Mouse (Mus musculus) forebrain, embryonic 12.5 days (tissue): Measurements from ENCODE around the gene Bend5. TPM values are rescaled to one million over a fixed set of nuclear protein-coding genes. Genes with fewer than 3 reads are reported as not detected.
A peak's percentile ranks its signal among the peaks of the same experiment; 100 is the strongest.

Experiments
- ATAC-seq: fragments of 200-750 bp; cut with Nextera tagmentation; 2 replicates; pipeline ENCODE4 v1.8.0; 2017; ENCODE audit warnings: moderate TSS enrichment; ENCODE audit not compliant: low FRiP score
- H3K27ac ChIP-seq: fragments of 300-500 bp; sonication (generic); 2 replicates; pipeline ENCODE4 v1.5.1; 2016; ENCODE audit warnings: mild to moderate bottlenecking
- H3K27me3 ChIP-seq: fragments of 300-500 bp; sonication (generic); 2 replicates; pipeline ENCODE4 v1.6.1; 2016; ENCODE audit warnings: mild to moderate bottlenecking
- H3K36me3 ChIP-seq: fragments of 300-500 bp; sonication (generic); replicated peaks from 2 replicates; pipeline ENCODE4 v1.6.1; 2016; ENCODE audit warnings: mild to moderate bottlenecking
- H3K4me1 ChIP-seq: fragments of 300-500 bp; sonication (generic); 2 replicates; pipeline ENCODE4 v1.6.1; 2016
- H3K4me2 ChIP-seq: fragments of 300-500 bp; sonication (generic); 2 replicates; pipeline ENCODE4 v1.6.1; 2016; ENCODE audit warnings: mild to moderate bottlenecking, moderate library complexity
- H3K4me3 ChIP-seq: fragments of 300-500 bp; sonication (generic); replicated peaks from 2 replicates; pipeline ENCODE4 v1.5.1; 2016; ENCODE audit warnings: mild to moderate bottlenecking
- H3K9ac ChIP-seq: fragments of 300-500 bp; sonication (generic); 2 replicates; pipeline ENCODE4 v1.6.1; 2016; ENCODE audit warnings: mild to moderate bottlenecking
- H3K9me3 ChIP-seq: fragments of 300-500 bp; sonication (generic); 2 replicates; pipeline ENCODE4 v1.6.1; 2016
- WGBS: fragments of 180-500 bp; shearing (Covaris S2); methylation state at CpG from one replicate; pipeline ENCODE4 v1.1.7; 2016; 5-methylcytosine and 5-hydroxymethylcytosine counted together
- polyA plus RNA-seq: library from polyadenylated mRNA; unstranded; fragments of >200 nt; fragmentation: Nextera tagmentation; extraction: Ambion mirVana; gene quantifications from 2 replicates; pipeline ENCODE4 v1.2.1, GENCODE M21; 2016

The Bend5 gene
- 44.4 and 46.5 TPM in 2 replicates for polyA plus RNA-seq

DNA sequence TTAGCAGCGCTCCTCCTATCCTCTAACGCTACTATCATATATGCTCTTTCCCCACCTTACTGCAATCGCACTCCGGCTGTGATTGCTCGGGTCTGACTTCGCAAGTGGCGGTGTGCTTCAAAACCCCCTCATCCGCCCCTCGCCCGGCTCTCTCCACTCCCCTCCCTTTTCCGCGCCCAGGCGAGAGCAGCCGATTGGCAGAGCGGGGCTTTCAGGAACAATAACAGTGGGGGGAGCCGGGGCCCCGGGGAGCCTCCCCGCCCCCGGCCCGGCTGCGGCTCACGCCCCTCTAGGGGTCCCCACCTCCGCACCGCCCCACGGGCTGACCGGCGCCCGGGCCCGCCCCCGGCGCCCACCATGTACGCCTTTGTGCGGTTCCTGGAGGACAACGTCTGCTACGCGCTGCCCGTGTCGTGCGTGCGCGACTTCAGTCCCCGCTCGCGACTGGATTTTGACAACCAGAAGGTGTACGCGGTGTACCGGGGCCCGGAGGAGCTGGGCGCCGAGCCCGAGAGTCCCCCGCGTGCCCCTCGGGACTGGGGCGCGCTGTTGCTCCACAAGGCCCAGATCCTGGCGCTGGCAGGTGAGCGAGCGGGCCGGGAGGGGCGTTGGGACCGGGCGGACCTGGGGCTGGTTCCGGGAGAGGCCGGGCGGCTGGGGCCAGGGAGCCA, at the start of gene Bend5:
Gene Bend5 (plus strand): TSS at position 189 of the 671 bp plus-strand sequence.
- H3K9ac ChIP-seq, result peak within 1 kb of the TSS; percentile 91
- peaks cover 13% of the 10 kb centered on the region; the same call in 1 of the 2 replicates for H3K36me3 ChIP-seq
- ATAC-seq, result peak; percentile 97
- no peaks in the 10 kb centered on the region for H3K27me3 ChIP-seq
- H3K9me3 ChIP-seq, result no peaks in the 10 kb centered on the region
- peak within 1 kb of the TSS; percentile 85 for H3K4me3 ChIP-seq
- H3K4me2 ChIP-seq, result peak within 1 kb of the TSS; percentile 66
- under 1% methylated on average over 62 of the region's 66 CpGs for WGBS
- H3K27ac ChIP-seq, result peak within 1 kb of the TSS; percentile 84
- H3K4me1 ChIP-seq, result peaks cover 28% of the 10 kb centered on the region

DNA sequence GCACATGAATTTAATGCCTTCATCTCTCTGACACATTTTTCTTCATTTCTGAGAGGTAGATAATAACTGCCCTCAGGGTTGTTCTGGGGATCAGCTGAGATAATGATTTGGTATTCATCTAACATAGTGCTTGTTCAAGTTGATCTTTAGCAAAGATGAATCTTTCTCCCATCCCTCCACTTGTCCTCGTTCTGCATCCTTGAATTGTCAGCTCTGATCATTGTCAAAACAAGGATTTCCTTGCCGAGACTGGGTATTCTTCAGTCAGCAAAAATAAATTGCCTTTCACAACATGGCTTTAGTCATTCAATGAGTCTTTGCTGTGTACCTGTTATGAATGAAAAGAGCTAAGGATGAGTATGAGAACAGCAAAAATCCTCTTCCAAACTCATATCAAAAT, 47.0 kb upstream of the Bend5 start:
- no peak overlapping the region for H3K4me3 ChIP-seq
- H3K27me3 ChIP-seq, result no peaks in the 10 kb centered on the region
- 69% methylated on average over 2 of the region's 2 CpGs for WGBS
- no peak overlapping the region for H3K27ac ChIP-seq
- no peak overlapping the region for H3K4me2 ChIP-seq
- H3K4me1 ChIP-seq, result no peaks in the 10 kb centered on the region
- no peaks in the 10 kb centered on the region for H3K9me3 ChIP-seq
- no peak for ATAC-seq
- no peaks in the 10 kb centered on the region for H3K36me3 ChIP-seq
- H3K9ac ChIP-seq, result no peak overlapping the region

DNA sequence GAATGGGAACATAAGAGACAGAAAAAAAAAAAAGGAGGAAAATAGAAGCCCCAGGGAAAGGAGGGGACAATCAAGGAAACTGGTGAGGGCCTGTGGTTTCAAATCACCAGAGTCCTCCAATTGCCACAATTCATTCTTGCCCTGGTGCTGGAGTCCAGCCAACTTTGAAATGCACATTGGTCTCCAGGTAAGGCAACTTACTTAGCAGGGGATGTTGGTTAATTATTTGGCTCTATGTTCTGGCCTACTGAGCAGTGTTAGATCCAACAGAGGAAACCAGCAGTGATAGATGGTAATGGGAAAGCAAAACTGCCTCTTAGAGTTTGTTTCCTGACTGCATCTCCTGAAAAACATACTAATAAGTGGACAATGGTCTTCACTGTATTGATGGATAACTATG, 37.6 kb upstream of the Bend5 start:
- Histone ChIP-seq H3K27me3 (no peaks in the 10 kb centered on the region), H3K4me1 (no peaks in the 10 kb centered on the region), H3K36me3 (no peaks in the 10 kb centered on the region), H3K4me3 (no peak overlapping the region), H3K9ac (no peak overlapping the region), H3K4me2 (no peak overlapping the region), H3K27ac (no peak overlapping the region), H3K9me3 (no peaks in the 10 kb centered on the region)
- no peak for ATAC-seq

DNA sequence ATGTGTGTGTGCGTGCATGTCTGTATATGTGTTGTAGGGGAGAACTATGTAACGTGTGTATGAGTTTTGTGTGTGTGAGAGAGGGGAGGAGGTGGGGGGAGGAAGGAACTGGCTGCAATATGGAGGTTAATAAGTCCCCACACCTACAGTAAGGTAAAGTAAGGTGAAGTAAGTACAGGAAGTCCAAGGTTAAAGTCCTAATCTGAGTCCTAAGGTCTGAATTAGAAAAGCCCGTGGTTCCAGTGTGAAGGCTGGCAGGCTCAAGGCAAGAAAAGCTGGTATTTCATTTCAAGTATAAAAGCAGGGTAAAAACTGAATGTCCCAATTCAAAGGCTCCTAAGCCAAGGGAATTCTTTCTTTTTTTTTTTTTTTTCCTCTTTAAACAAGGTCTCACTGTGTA, 36.7 kb upstream of the Bend5 start:
- 92% methylated on average over 3 of the region's 3 CpGs for WGBS
- Histone ChIP-seq H3K9me3 (no peaks in the 10 kb centered on the region), H3K27ac (no peak overlapping the region), H3K9ac (no peak overlapping the region), H3K4me2 (no peak overlapping the region), H3K4me3 (no peak overlapping the region), H3K4me1 (no peaks in the 10 kb centered on the region), H3K27me3 (no peaks in the 10 kb centered on the region), H3K36me3 (no peaks in the 10 kb centered on the region)
- ATAC-seq, result no peak

DNA sequence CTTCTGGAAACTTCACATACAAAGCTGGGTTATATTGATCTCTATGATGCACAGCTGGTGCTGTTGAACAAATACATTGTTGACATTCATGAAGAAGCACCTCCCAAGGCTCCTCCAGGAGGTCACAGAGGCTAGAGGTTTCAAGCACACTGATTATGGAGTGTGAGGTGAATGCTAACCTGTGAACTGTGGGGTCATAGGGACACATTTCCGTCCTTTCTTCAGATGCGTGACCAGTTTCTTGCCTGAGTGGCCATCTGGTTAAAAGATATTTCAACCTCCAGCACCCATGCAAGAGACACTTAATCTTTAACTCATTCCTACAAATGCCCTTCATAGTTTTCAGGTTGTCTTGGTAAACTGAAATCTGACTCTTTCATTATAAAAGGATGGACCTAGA, 31.7 kb upstream of the Bend5 start:
- WGBS, result 94% methylated on average over 2 of the region's 2 CpGs

DNA sequence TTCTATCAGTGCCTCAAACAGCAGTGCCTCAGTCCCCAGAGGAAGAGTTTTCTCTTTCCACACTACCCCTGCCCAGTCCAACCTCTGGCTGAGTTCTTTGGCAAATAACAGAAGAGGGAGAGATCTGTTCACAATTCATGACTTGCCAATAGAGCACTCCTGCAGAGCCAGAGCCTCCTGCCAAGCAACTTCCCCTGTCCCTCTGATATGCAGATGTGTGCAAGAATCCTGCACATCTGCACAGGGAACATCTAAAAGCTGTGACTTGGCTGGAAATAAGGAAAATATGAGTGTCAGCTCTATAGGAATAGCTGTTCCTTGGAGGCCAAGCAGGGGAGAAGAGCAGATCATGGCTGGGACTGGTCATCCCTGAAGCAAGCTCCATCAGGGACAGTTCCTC, 24.1 kb upstream of the Bend5 start:
- ATAC-seq, result no peak
- Histone ChIP-seq H3K4me2 (no peak overlapping the region), H3K36me3 (no peaks in the 10 kb centered on the region)

More for the DNA sequence above, 31.7 kb upstream of the Bend5 start:
- no peak overlapping the region for H3K27ac ChIP-seq
- H3K4me1 ChIP-seq, result no peaks in the 10 kb centered on the region
- no peak for ATAC-seq
- H3K4me2 ChIP-seq, result no peak overlapping the region
- no peak overlapping the region for H3K9ac ChIP-seq
- no peak overlapping the region for H3K4me3 ChIP-seq
- no peaks in the 10 kb centered on the region for H3K9me3 ChIP-seq
- no peaks in the 10 kb centered on the region for H3K27me3 ChIP-seq
- no peaks in the 10 kb centered on the region for H3K36me3 ChIP-seq

DNA sequence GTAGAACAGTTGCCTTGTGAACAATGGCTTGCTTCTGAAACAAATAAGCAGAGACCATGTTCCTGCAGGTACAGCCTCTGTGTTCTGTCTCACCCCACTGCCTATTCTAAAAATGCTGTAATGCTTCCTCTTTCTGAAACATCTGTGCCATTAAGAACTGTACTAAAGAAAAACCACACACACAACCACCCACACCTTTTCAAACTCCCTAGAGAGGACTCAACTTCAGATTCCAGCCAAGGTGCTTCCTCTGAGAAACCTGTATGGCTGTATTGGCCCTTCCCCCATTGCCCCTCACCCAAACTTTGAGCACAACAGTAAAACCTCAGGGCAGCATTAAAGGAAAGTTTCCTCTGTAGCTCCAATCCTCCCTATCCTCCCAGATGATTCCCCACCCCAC, 15.0 kb upstream of the Bend5 start:
- ATAC-seq, result no peak
- H3K27me3 ChIP-seq, result no peaks in the 10 kb centered on the region
- H3K36me3 ChIP-seq, result no peaks in the 10 kb centered on the region
- no peak overlapping the region for H3K27ac ChIP-seq
- no peak overlapping the region for H3K4me3 ChIP-seq
- no peaks in the 10 kb centered on the region for H3K9me3 ChIP-seq
- H3K4me1 ChIP-seq, result no peaks in the 10 kb centered on the region
- H3K4me2 ChIP-seq, result no peak overlapping the region
- H3K9ac ChIP-seq, result no peak overlapping the region

More for the DNA sequence above, 24.1 kb upstream of the Bend5 start:
- Histone ChIP-seq H3K27me3 (no peaks in the 10 kb centered on the region), H3K4me1 (no peaks in the 10 kb centered on the region), H3K4me3 (no peak overlapping the region), H3K9ac (no peak overlapping the region), H3K9me3 (no peaks in the 10 kb centered on the region), H3K27ac (no peak overlapping the region)

DNA sequence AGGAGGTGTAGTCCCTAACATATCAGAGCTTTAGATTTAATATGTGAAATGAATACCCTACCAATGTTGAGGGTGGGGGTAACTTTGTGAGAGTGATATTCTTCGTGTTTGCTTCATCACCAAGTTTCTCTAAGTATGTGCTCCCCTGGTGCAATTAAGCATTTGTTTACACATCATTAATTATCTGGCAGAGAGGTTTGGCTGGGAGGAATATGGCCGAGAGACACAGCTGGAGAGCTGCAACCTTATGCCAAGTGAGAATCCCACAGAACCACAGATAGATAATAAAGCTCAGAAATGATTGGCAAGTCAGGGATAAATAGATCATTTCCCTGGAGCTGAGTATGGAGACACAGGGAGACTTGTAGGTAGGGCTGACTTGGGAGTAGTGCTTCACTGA, 14.1 kb upstream of the Bend5 start:
- no peaks in the 10 kb centered on the region for H3K9me3 ChIP-seq
- WGBS, result 55% methylated on average over 2 of the region's 2 CpGs
- no peak overlapping the region for H3K4me2 ChIP-seq
- no peaks in the 10 kb centered on the region for H3K27me3 ChIP-seq
- H3K4me1 ChIP-seq, result no peaks in the 10 kb centered on the region
- H3K9ac ChIP-seq, result no peak overlapping the region
- no peaks in the 10 kb centered on the region for H3K36me3 ChIP-seq
- no peak for ATAC-seq
- no peak overlapping the region for H3K4me3 ChIP-seq
- H3K27ac ChIP-seq, result no peak overlapping the region

DNA sequence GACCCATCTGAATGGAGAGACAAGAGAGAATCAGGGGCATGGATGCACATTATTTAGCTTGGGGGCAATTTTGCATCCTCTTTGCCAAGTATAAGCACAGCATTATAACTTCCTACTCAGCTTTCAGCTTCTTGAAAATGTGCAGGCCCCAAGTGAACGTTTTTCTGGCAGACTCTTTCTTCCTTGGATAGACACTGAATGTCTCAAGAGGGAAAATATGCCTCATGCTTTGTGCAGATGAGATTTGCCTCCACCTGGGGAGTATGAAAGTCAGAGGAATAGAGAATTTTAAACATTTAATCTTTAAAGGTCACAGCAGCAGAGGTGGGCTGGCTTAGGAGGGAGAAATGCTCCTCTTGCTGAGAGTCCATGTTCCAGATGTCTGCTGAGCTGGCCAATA, 11.6 kb upstream of the Bend5 start:
- H3K9ac ChIP-seq, result no peak overlapping the region
- H3K4me2 ChIP-seq, result no peak overlapping the region
- 77% methylated on average over 1 of the region's 1 CpGs for WGBS
- ATAC-seq, result no peak
- H3K4me1 ChIP-seq, result no peaks in the 10 kb centered on the region
- H3K27ac ChIP-seq, result no peak overlapping the region
- no peak overlapping the region for H3K4me3 ChIP-seq
- H3K27me3 ChIP-seq, result no peaks in the 10 kb centered on the region
- no peaks in the 10 kb centered on the region for H3K36me3 ChIP-seq
- H3K9me3 ChIP-seq, result no peaks in the 10 kb centered on the region

DNA sequence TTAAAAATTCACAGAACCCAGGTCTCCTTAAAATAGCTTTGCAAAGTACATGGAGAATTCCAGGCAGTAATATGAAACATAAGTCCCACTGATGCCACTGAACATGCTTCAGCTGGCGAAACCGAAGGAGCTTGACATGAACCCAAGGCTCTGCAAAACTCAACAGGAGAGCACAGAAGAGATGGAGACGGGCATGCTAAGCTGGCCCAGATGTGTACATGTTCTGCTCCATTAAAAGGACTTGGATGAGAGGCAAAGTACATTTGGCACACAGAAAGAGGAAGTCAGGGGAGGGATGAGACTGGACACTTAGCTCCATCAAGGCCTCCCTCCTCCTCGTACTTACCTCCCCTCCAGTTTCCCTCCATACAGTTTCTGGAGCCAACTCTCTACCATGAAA, 4.1 kb upstream of the Bend5 start:
- H3K27ac ChIP-seq, result no peak overlapping the region
- no peak for ATAC-seq
- WGBS, result 93% methylated on average over 4 of the region's 4 CpGs

DNA sequence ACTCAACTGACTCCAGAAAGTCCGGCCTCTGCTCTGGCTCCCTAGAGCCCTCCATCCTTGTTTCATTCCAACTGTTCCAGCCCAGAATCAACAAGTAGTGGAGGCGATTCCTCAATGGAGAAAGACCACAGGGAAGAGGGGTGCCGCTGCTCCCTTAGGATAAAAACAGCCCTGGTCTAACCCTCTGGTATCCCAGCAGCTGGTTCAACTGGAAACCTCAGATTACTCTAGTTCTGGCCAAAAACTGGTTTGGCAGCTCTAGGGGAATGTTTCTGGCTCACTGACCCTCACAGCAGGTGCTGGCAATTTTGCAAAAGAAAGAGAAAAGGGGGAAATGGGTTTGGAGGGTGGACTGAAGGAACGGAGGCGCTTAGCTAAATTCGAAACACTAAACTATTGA, 407 bp upstream of the Bend5 start:
- Histone ChIP-seq H3K4me1 (peaks cover 28% of the 10 kb centered on the region), H3K27ac (peak overlapping the region; percentile 19; the same call in 1 of the 2 replicates), H3K9ac (peak overlapping the region; percentile 91), H3K4me3 (peak overlapping the region; percentile 85), H3K9me3 (no peaks in the 10 kb centered on the region), H3K36me3 (peaks cover 10% of the 10 kb centered on the region; the same call in 1 of the 2 replicates), H3K4me2 (peak overlapping the region; percentile 66), H3K27me3 (no peaks in the 10 kb centered on the region)
- WGBS, result 0% methylated on average over 6 of the region's 6 CpGs
- ATAC-seq, result peak; percentile 15

More for the DNA sequence above, 4.1 kb upstream of the Bend5 start:
- H3K9ac ChIP-seq, result no peak overlapping the region
- H3K9me3 ChIP-seq, result no peaks in the 10 kb centered on the region
- H3K36me3 ChIP-seq, result no peaks in the 10 kb centered on the region
- H3K4me3 ChIP-seq, result no peak overlapping the region
- no peaks in the 10 kb centered on the region for H3K27me3 ChIP-seq
- no peak overlapping the region for H3K4me2 ChIP-seq
- H3K4me1 ChIP-seq, result peaks cover 7% of the 10 kb centered on the region

DNA sequence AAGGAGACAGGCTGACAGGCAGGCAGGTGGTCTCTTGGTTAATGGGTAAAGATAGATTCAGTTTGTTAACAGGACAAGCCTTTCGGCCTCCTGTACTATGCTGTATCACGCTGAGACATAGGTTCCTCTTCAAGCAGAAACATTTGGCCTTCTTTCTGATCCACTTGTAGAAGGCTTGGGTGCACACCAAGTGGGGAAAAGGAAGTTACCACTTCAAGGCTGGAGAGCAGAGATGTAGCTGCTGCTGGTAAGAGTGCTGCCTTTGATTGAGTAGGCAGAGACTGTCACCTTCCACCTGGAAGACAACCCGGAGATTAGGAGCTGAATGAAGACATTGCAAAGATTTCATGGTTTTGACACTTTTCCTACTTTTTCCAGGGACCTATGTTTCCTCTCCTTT, 1.3 kb downstream of the Bend5 start:
- H3K27ac ChIP-seq, result no peak overlapping the region
- H3K9ac ChIP-seq, result peak overlapping the region; percentile 91
- peaks cover 13% of the 10 kb centered on the region; the same call in 1 of the 2 replicates for H3K36me3 ChIP-seq
- no peaks in the 10 kb centered on the region for H3K27me3 ChIP-seq
- ATAC-seq, result no peak
- peaks cover 28% of the 10 kb centered on the region for H3K4me1 ChIP-seq
- H3K4me3 ChIP-seq, result peak overlapping the region; percentile 85
- peak overlapping the region; percentile 66 for H3K4me2 ChIP-seq
- 65% methylated on average over 3 of the region's 3 CpGs for WGBS
- no peaks in the 10 kb centered on the region for H3K9me3 ChIP-seq

DNA sequence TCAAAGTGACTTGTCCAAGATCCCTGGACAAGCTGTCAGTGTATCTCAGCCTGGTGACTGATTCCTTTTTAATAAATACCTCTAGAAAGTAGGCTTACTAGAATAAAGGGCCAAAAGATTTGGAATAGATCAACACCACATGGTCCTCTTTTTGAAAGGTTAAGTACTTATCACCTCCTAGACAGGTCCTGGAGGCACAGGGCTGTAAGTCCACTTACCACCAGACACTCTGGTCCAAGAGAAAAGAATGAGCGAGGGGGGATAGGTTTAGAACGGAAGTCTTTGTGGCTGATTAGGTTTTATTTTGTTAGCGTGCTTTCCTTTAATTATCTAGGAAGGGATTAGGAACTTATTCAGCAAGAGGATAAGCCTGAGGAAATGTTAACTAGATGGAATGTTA, 1.7 kb downstream of the Bend5 start:
- H3K27me3 ChIP-seq, result no peaks in the 10 kb centered on the region
- H3K9me3 ChIP-seq, result no peaks in the 10 kb centered on the region
- H3K9ac ChIP-seq, result no peak overlapping the region
- H3K4me3 ChIP-seq, result peak overlapping the region; percentile 85; the same call in 1 of the 2 replicates
- WGBS, result 20% methylated on average over 3 of the region's 3 CpGs
- no peak overlapping the region for H3K27ac ChIP-seq
- peaks cover 28% of the 10 kb centered on the region for H3K4me1 ChIP-seq
- H3K4me2 ChIP-seq, result peak overlapping the region; percentile 66
- no peak for ATAC-seq
- peaks cover 13% of the 10 kb centered on the region; the same call in 1 of the 2 replicates for H3K36me3 ChIP-seq
